Mouse (Mus musculus): ENCODE data around the gene Inf2. TPM values are rescaled to one million over a fixed set of nuclear protein-coding genes. Genes with fewer than 3 reads are reported as not detected.

The Inf2 gene
- total and polyA plus RNA-seq, 3 experiments, result 26.1 to 122 (median 55.7) TPM

DNA sequence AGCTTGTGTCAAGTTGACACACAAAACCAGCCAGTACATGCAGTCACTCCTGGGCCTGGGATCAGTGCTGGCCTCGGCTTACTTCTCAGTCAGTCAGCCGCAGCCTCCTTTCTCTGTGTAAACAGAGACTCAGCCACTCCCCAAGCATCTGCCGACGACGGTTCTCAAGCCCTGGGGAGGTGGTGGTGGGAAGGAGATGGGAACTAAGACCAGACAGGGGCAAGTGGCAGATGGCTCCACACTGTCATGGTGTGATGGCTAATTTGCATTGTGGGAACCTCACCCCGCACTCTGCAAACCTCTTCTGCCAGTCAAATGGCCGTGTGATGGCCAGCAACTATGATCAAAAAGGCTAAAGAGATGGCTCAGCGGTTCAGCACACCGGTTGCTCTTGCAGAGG lies 28.1 kb downstream of the Inf2 start:
- H3K4me1 ChIP-seq (ENCODE audit: control insufficient read depth in 1 of 2, insufficient read depth in 2 of 2, low read length in 2 of 2), result peaks cover 17 to 36% of the 10 kb centered on the region in 2 experiments
- peaks cover 6% of the 10 kb centered on the region; the same call in 1 of the 2 replicates for H3K79me2 ChIP-seq (ENCODE audit: control insufficient read depth, insufficient read depth, low read length, poor library complexity)
- no peak overlapping the region for H3K9ac ChIP-seq (ENCODE audit: control insufficient read depth, low read depth, low read length, poor library complexity, severe bottlenecking)
- peak overlapping the region; percentile 57 for H3K27ac ChIP-seq (ENCODE audit: control insufficient read depth, low read depth, low read length)
- no peaks in the 10 kb centered on the region for H3K9me3 ChIP-seq (replicated peaks; ENCODE audit: insufficient read depth, low read length)
- H3K27me3 ChIP-seq (ENCODE audit: control insufficient read depth in 1 of 2, insufficient read depth in 2 of 2, low read length in 2 of 2), result no peaks in the 10 kb centered on the region
- no peak overlapping the region for H3K4me3 ChIP-seq (ENCODE audit: control insufficient read depth in 1 of 2, insufficient read depth in 1 of 2, low read depth in 2 of 2, low read length in 2 of 2)
- H3K36me3 ChIP-seq (ENCODE audit: control insufficient read depth in 1 of 2, insufficient read depth in 2 of 2, low read length in 2 of 2), result peaks cover 0 to 26% of the 10 kb centered on the region in 2 experiments; a peak in 2 of 4 replicates
- peak; percentile 71 for DNase-seq (ENCODE audit: low read depth, low spot score)
- TF ChIP-seq MAFK (IDR thresholded peaks at IDR 0.05; ENCODE audit: borderline replicate concordance, low read depth, low read length) (no peak), CHD1 (IDR thresholded peaks at IDR 0.05; ENCODE audit: low read depth, low read length) (no peak), TCF12 (IDR thresholded peaks at IDR 0.05; ENCODE audit: low read depth, low read length) (no peak), MAZ (IDR thresholded peaks at IDR 0.05; ENCODE audit: low read depth, low read length) (no peak), E2F4 (IDR thresholded peaks at IDR 0.05; ENCODE audit: borderline replicate concordance, low read depth, low read length) (no peak)

- peaks cover 17 to 36% of the 10 kb centered on the region in 2 experiments for H3K4me1 ChIP-seq (ENCODE audit: control insufficient read depth in 1 of 2, insufficient read depth in 2 of 2, low read length in 2 of 2)
Measured at GRCm38 (mm10) chr12:112617184-112617583, 28.6 kb downstream of the Inf2 start.

GRCm38 (mm10) chr12:112617898-112618380 lies 29.4 kb downstream of the Inf2 start:
- Histone ChIP-seq H3K79me2 (ENCODE audit: control insufficient read depth, insufficient read depth, low read length, poor library complexity) (peaks cover 6% of the 10 kb centered on the region; the same call in 1 of the 2 replicates), H3K27me3 (ENCODE audit: control insufficient read depth in 1 of 2, insufficient read depth in 2 of 2, low read length in 2 of 2) (no peaks in the 10 kb centered on the region), H3K4me1 (ENCODE audit: control insufficient read depth in 1 of 2, insufficient read depth in 2 of 2, low read length in 2 of 2) (peaks cover 17 to 36% of the 10 kb centered on the region in 2 experiments), H3K36me3 (ENCODE audit: control insufficient read depth in 1 of 2, insufficient read depth in 2 of 2, low read length in 2 of 2) (peaks cover 0 to 26% of the 10 kb centered on the region in 2 experiments; a peak in 2 of 4 replicates), H3K9me3 (replicated peaks; ENCODE audit: insufficient read depth, low read length) (no peaks in the 10 kb centered on the region), H3K27ac (ENCODE audit: control insufficient read depth, low read depth, low read length) (peak overlapping the region; percentile 61), H3K4me3 (ENCODE audit: control insufficient read depth in 1 of 2, insufficient read depth in 1 of 2, low read depth in 2 of 2, low read length in 2 of 2) (peak overlapping the region in 1 of 2 experiments; percentile 56; a peak in 2 of 4 replicates), H3K9ac (ENCODE audit: control insufficient read depth, low read depth, low read length, poor library complexity, severe bottlenecking) (peak overlapping the region; percentile 73)
- peak; percentile 100 for DNase-seq (ENCODE audit: low read depth, low spot score)
- TF ChIP-seq BHLHE40 (IDR thresholded peaks at IDR 0.05; ENCODE audit: borderline replicate concordance, low read depth, low read length) (no peak), GATA1 (IDR thresholded peaks at IDR 0.05; ENCODE audit: low read depth, low read length) (peak; percentile 69; the same call in 1 of the 2 replicates)

More at GRCm38 (mm10) chr12:112617184-112617583, 28.6 kb downstream of the Inf2 start:
- no peaks in the 10 kb centered on the region for H3K9me3 ChIP-seq (replicated peaks; ENCODE audit: insufficient read depth, low read length)
- DNase-seq (ENCODE audit: low read depth, low spot score), result peak; percentile 96
- H3K27me3 ChIP-seq (ENCODE audit: control insufficient read depth in 1 of 2, insufficient read depth in 2 of 2, low read length in 2 of 2), result no peaks in the 10 kb centered on the region
- no peak overlapping the region for H3K4me3 ChIP-seq (ENCODE audit: control insufficient read depth in 1 of 2, insufficient read depth in 1 of 2, low read depth in 2 of 2, low read length in 2 of 2)
- peak overlapping the region; percentile 57 for H3K27ac ChIP-seq (ENCODE audit: control insufficient read depth, low read depth, low read length)
- H3K9ac ChIP-seq (ENCODE audit: control insufficient read depth, low read depth, low read length, poor library complexity, severe bottlenecking), result peak overlapping the region; percentile 42
- peaks cover 0 to 26% of the 10 kb centered on the region in 2 experiments; a peak in 2 of 4 replicates for H3K36me3 ChIP-seq (ENCODE audit: control insufficient read depth in 1 of 2, insufficient read depth in 2 of 2, low read length in 2 of 2)
- H3K79me2 ChIP-seq (ENCODE audit: control insufficient read depth, insufficient read depth, low read length, poor library complexity), result peaks cover 6% of the 10 kb centered on the region; the same call in 1 of the 2 replicates
- TF ChIP-seq RCOR1 (IDR thresholded peaks at IDR 0.05; ENCODE audit: low read depth, low read length) (no peak), GATA1 (IDR thresholded peaks at IDR 0.05; ENCODE audit: low read depth, low read length) (peak; percentile 39; the same call in 1 of the 2 replicates)

All from MEL (cell line).